Mouse (Mus musculus): ENCODE data around the gene Musk. TPM values are rescaled to one million over a fixed set of nuclear protein-coding genes. Genes with fewer than 3 reads are reported as not detected.

The Musk gene
- polyA plus RNA-seq, 1 experiment, result 0.34 TPM

DNA sequence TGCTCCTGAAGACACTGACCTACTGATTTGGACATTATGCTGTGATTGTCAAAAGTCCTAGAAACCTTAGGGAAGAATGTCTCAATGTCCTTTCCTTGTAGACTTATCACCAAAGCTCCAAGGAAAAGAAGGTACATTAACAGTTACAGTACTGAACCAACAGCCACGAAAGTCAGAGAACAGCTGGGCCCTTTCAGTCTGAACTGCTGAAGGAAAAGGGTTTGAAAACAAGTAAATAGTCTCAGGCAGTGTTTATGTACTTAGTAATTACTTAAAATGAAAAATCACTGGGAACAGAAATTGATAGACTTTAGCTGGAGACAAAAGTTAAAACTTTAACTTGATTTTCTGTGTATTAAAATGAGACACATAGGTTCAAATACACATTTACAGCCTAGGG lies 27.6 kb downstream of the Musk start:
- no peak for DNase-seq (ENCODE audit: extremely low spot score in 1 of 2, low spot score in 1 of 2)

DNA sequence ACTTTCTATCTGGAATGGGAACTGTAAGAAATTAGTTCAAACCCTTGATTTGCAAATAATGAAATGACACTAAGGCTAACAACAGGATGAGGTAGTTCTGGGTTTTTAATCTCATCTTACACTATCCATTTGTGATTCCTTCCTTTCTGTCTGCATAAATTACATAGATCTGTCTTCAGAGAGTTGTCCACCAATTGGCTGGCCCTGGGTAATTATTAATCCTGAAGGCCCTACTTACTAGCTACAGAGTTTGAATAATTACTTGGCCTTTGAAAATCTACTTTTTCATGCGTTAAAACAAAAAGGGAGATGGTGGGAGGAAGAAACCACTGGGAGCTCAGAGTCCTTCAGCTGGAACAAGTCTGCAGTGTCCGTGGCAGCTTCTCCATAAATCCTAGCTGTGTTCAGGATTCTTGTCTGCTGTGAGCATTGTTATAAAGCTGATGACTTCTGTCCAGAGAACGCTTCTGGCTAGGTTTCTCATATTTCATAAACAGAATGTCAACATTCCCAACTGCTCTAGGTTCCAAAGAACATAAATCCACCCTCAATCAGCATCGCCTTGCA lies 29.3 kb downstream of the Musk start:
- no peak for DNase-seq (ENCODE audit: extremely low spot score in 1 of 2, low spot score in 1 of 2)

- no peak for DNase-seq (ENCODE audit: extremely low spot score in 1 of 2, low spot score in 1 of 2)
Observed at GRCm38 (mm10) chr4:58317536-58317935, 31.8 kb downstream of the Musk start.

- no peak for DNase-seq (ENCODE audit: extremely low spot score in 1 of 2, low spot score in 1 of 2)
Observed at GRCm38 (mm10) chr4:58320293-58320692, 34.5 kb downstream of the Musk start.

- no peak for DNase-seq (ENCODE audit: extremely low spot score in 1 of 2, low spot score in 1 of 2)
Observed at GRCm38 (mm10) chr4:58326746-58327145, 41.0 kb downstream of the Musk start.

GRCm38 (mm10) chr4:58328231-58328630 lies 42.5 kb downstream of the Musk start:
- no peak for DNase-seq (ENCODE audit: extremely low spot score in 1 of 2, low spot score in 1 of 2)

- no peak for DNase-seq (ENCODE audit: extremely low spot score in 1 of 2, low spot score in 1 of 2)
Observed at GRCm38 (mm10) chr4:58330016-58330415, 44.3 kb downstream of the Musk start.

DNA sequence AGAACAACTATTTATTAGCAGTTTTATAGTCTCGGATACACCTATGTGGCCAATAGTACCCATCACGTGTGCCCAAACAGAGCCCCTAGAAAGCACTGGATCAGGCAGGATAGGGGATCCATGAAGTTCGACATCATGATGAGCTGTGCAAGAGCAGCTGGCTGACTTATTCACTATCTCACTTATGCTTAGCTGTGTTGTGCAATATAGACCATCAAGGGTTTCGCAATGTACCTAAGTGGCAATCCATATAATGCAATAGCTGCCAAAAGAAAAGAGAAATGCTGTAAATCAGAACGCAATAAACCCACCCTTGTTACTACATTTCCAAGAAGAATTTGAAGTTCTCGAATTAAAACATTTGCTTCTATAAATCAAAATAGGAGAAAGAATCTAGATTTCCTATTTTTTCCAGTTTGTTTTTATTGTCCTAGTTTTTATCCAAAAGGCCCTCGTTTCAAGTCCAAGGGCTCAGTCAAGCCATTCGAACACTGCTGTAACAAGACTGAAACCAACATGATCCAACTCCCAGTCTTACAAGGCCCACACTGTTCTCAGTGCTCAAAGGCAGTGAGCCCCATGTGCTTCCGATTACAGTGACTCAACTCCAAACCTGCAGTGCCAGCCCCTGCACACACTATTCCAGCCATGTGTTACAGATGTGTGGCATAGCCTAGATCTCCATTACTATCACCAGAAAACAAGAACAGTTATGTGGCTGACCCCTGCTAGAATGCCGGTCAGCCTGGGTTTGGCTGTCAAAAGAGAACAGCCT lies 45.3 kb downstream of the Musk start:
- no peak for DNase-seq (ENCODE audit: extremely low spot score in 1 of 2, low spot score in 1 of 2)

DNA sequence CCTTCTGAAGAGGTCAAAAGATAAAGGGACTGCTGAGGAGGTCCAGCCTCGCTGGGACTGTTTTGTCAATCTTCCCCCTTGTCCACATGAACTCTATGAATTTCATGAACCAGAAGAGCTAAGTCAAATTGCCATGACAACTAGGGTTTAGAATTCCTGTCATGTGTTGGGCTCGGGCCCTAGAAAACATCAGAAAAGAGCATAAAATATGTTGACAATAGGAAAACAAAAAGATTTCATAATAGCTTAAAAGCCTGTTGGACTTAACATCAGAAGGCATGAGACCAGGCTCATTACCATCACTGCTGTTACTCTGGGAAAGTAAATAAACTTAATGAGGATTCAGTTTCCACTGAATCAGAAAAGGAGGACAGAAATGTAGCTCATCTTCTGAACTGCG lies 46.6 kb downstream of the Musk start:
- DNase-seq (ENCODE audit: extremely low spot score in 1 of 2, low spot score in 1 of 2), result no peak

GRCm38 (mm10) chr4:58336227-58336626 lies 50.5 kb downstream of the Musk start:
- DNase-seq (ENCODE audit: extremely low spot score in 1 of 2, low spot score in 1 of 2), result no peak

GRCm38 (mm10) chr4:58339226-58339625 lies 53.5 kb downstream of the Musk start:
- no peak for DNase-seq (ENCODE audit: extremely low spot score in 1 of 2, low spot score in 1 of 2)

GRCm38 (mm10) chr4:58350206-58350605 lies 64.4 kb downstream of the Musk start:
- no peak for DNase-seq (ENCODE audit: extremely low spot score in 1 of 2, low spot score in 1 of 2)

- no peak for DNase-seq (ENCODE audit: extremely low spot score in 1 of 2, low spot score in 1 of 2)
Observed at GRCm38 (mm10) chr4:58351165-58351564, 65.4 kb downstream of the Musk start.

- no peak for DNase-seq (ENCODE audit: extremely low spot score in 1 of 2, low spot score in 1 of 2)
Observed at GRCm38 (mm10) chr4:58351590-58351989, 65.8 kb downstream of the Musk start.

- no peak for DNase-seq (ENCODE audit: extremely low spot score in 1 of 2, low spot score in 1 of 2)
Observed at GRCm38 (mm10) chr4:58358996-58359395, 73.2 kb downstream of the Musk start.

- no peak for DNase-seq (ENCODE audit: extremely low spot score in 1 of 2, low spot score in 1 of 2)
Observed at GRCm38 (mm10) chr4:58365321-58365720, 79.6 kb downstream of the Musk start.

DNA sequence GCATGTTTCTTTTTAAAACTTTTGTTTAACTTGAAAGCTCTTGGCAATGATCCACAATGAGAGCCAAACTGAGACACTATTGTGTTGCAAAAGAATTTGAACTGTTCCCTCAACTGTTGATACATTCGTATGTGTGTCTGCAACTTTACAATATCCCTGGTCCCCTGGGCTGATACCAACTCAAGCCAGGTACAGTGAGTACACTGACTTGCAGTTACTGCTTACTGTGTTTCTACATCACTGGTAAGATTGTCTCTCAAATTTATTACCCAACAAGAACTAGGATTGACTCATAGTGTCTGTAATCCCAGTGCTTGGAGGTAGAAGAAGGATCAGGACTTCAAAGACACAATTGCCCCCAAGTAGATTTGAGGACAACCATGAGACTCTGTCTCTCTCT lies 85.3 kb downstream of the Musk start:
- DNase-seq (ENCODE audit: extremely low spot score in 1 of 2, low spot score in 1 of 2), result no peak

DNA sequence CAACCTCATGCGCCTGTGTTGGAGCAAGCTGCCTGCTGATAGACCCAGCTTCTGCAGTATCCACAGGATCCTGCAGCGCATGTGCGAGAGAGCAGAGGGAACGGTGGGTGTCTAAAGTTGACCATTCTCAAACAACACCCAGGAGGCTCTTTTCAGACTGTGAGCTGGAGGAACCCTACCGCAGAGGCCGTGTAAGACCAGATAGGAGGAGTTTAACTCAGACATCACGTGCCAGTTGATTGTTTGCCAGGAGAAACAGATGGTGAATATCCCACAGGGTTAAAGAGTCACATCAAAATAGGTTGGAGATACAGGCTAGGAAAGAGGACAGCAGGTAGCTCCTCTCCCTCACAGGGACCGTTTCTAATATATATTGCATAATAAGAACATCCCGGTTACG lies 87.8 kb downstream of the Musk start:
- DNase-seq (ENCODE audit: extremely low spot score in 1 of 2, low spot score in 1 of 2), result no peak

DNA sequence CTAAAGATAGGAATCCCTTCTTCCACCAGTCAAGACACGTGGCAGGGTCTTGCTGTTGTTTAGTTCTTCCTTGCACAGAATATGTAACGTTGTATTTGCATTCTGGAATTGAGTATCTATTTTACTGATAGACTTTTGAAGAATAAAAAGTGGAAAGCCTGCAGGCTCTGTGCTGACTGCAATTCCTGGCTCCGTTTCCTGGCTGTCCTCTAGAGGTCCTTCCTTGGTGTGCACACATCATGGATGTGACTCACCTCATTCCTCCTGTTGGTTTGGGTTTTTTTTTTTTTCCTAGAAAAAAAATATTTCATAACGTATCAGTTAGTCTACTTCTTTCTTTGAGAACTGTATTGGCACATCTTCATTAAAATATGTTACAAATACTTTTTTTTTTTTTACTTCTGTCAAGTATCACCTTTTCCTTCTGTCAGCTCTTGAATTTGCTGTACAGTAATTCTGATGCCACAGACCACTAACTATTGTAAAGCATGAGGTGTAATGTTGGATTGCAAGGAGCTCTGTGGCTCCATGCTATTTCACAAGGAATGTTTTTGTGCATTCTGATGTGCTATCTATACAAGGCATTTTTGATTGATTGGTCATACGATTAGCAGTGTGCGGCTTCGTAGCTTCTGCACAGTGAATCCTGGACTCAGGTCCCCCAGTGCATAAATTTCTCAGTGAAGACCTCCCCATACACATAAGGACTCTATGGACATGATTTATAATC lies 88.5 kb downstream of the Musk start:
- peak; percentile 18 to 75 for DNase-seq (ENCODE audit: extremely low spot score in 1 of 2, low spot score in 1 of 2)

DNA sequence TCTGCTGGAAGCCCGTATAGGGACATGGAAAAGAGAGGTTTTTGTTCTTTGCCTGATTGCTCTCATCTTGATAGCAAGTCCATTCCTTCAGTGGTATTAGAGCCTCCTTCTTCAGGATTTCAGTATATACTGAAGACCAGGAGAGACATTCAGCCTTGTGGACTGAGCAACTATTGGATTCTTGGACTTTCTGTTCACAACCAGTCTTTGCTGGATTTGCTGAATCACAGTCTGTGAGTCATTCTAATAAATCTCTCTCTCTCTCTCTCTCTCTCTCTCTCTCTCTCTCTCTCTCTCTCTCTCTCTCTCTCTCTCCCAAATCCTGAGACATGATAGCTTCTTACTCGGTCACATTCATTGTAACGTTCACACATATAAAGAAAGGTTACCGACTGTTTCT lies 93.4 kb downstream of the Musk start:
- DNase-seq (ENCODE audit: extremely low spot score in 1 of 2, low spot score in 1 of 2), result no peak

- peak; percentile 84 to 91 for DNase-seq (ENCODE audit: extremely low spot score in 1 of 2, low spot score in 1 of 2)
Observed at GRCm38 (mm10) chr4:58400861-58401341, 115.1 kb downstream of the Musk start.
